Mouse (Mus musculus): ENCODE data around the gene Il22. TPM values are rescaled to one million over a fixed set of nuclear protein-coding genes. Genes with fewer than 3 reads are reported as not detected.
A peak's percentile ranks its signal among the peaks of the same experiment; 100 is the strongest.
"Not testable (repeated sequence)": the region's sequence is repeated elsewhere in the genome, so short reads cannot be mapped to it uniquely, and the experiment has no call there.

Il22 gene
- polyA plus RNA-seq, 1 experiment from 2014 or later, result not detected

GRCm38 (mm10) chr10:118178735-118179151, 26.0 kb upstream of the Il22 start:
- no peaks in the 10 kb centered on the region for H3K9me3 ChIP-seq (ENCODE audit: low read length)
- TF ChIP-seq EP300 (IDR thresholded peaks at IDR 0.05), result no peak
- TF ChIP-seq CTCF (IDR thresholded peaks at IDR 0.05), result no peak
- WGBS, result 69% methylated on average over 10 of the region's 10 CpGs
- no peaks in the 10 kb centered on the region for H3K4me1 ChIP-seq (ENCODE audit: insufficient read depth, low read depth, low read length)
- H3K9ac ChIP-seq (replicated peaks; ENCODE audit: low read depth), result no peak overlapping the region
- H3K4me3 ChIP-seq (ENCODE audit: low read depth, low read length), result no peak overlapping the region
- H3K36me3 ChIP-seq (ENCODE audit: insufficient read depth, low read length), result no peaks in the 10 kb centered on the region
- DNase-seq (ENCODE audit: low spot score) (no peak), ATAC-seq (no peak)
- H3K4me2 ChIP-seq (replicated peaks; ENCODE audit: low read depth, low read length), result no peak overlapping the region
- H3K27me3 ChIP-seq (replicated peaks; ENCODE audit: insufficient read depth, low read length), result no peaks in the 10 kb centered on the region
- H3K27ac ChIP-seq (ENCODE audit: low read length), result no peak overlapping the region

DNA sequence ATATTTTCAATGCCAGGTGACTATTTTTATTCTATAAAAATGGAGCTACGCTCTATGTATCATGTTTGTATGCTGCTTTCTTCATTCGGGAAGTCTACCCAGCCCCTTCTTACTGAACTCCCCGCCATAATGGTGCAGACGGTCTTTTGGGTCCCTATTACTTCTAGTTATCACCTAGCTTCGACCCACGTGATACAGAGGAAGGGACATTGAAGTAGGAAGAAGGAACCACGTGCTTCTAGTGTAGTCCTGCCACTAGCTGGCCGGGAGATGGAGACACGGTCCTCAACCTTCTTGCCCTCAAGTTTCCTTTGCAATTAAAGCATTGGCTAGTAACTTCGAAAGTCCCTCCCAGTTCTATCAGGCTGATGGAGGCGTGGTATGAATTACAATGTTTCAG, 25.5 kb upstream of the Il22 start:
- H3K27ac ChIP-seq (ENCODE audit: low read length), result no peak overlapping the region
- H3K27me3 ChIP-seq (replicated peaks; ENCODE audit: insufficient read depth, low read length), result no peaks in the 10 kb centered on the region
- no peak overlapping the region for H3K4me3 ChIP-seq (ENCODE audit: low read depth, low read length)
- TF ChIP-seq EP300 (IDR thresholded peaks at IDR 0.05) (no peak), CTCF (IDR thresholded peaks at IDR 0.05) (no peak)
- H3K36me3 ChIP-seq (ENCODE audit: insufficient read depth, low read length), result no peaks in the 10 kb centered on the region
- H3K4me1 ChIP-seq (ENCODE audit: insufficient read depth, low read depth, low read length), result no peaks in the 10 kb centered on the region
- DNase-seq (ENCODE audit: low spot score) (no peak), ATAC-seq (no peak)
- H3K9ac ChIP-seq (replicated peaks; ENCODE audit: low read depth), result no peak overlapping the region
- WGBS, result 87% methylated on average over 11 of the region's 11 CpGs
- no peaks in the 10 kb centered on the region for H3K9me3 ChIP-seq (ENCODE audit: low read length)
- H3K4me2 ChIP-seq (replicated peaks; ENCODE audit: low read depth, low read length), result no peak overlapping the region

DNA sequence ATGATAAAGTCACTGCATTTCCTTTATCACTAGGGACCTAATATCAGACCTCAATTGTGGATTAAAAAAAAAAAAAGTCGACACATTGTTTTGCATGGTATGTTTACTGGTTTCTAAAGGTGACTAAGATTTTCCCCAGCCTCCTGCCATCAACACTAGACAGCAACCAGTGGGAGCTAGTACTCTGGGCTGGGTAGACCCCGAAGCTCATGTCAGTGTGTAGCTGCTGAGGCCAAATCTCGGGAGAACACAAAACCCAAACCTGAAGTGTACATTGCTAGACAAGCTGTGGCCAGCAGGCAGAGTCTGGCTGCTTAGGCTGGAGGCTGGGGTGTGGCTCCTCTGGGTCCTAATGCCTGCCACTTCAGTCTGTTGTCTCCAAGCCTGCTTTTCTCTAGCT, 9.6 kb upstream of the Il22 start:
- 22% methylated on average over 3 of the region's 3 CpGs for WGBS
- peak; percentile 32; the same call in 1 of the 2 replicates for ATAC-seq
- not testable (repeated sequence) for H3K9ac ChIP-seq (replicated peaks; ENCODE audit: low read depth)

DNA sequence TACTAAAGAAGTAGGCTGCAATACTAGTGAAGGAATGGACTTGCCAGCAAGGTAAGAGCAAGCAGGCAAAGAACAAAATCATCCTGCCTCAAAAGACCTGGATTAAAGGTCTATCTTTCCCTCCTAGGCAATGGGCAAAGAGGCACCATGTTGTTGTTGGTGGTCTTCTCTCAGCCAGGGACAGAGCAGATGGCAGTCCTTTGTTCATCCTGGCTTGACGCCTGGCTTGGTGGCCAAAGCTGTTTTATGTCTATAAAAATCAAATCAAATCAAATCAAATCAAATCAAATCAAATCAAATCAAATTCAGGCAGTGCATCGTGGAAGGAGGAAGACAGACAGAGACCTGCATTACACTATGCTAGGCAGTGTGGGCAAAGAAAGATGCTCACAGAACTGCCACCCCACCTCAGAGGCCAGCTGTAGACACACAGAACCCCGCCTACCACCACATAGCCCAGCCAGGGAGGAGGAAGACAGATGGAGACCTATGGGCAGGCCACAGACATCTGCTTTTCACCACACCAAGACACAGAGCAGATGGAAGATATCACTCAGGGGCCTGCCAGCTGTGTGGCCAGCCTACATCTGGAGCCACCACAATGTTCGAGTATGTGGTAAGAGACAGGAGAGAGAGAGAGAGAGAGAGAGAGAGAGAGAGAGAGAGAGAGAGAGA, 11.1 kb downstream of the Il22 start:
- H3K4me1 ChIP-seq (ENCODE audit: insufficient read depth, low read depth, low read length); H3K27me3 ChIP-seq (replicated peaks; ENCODE audit: insufficient read depth, low read length); DNase-seq (ENCODE audit: low spot score); H3K36me3 ChIP-seq (ENCODE audit: insufficient read depth, low read length); H3K4me2 ChIP-seq (replicated peaks; ENCODE audit: low read depth, low read length); H3K9ac ChIP-seq (replicated peaks; ENCODE audit: low read depth); H3K27ac ChIP-seq (ENCODE audit: low read length); ATAC-seq; H3K4me3 ChIP-seq (ENCODE audit: low read depth, low read length); H3K9me3 ChIP-seq (ENCODE audit: low read length): not testable (repeated sequence)
- 78% methylated on average over 2 of the region's 4 CpGs for WGBS

More for the DNA sequence above, 9.6 kb upstream of the Il22 start:
- not testable (repeated sequence) for H3K9me3 ChIP-seq (ENCODE audit: low read length); H3K4me3 ChIP-seq (ENCODE audit: low read depth, low read length); H3K4me1 ChIP-seq (ENCODE audit: insufficient read depth, low read depth, low read length); H3K4me2 ChIP-seq (replicated peaks; ENCODE audit: low read depth, low read length); H3K36me3 ChIP-seq (ENCODE audit: insufficient read depth, low read length); H3K27me3 ChIP-seq (replicated peaks; ENCODE audit: insufficient read depth, low read length); H3K27ac ChIP-seq (ENCODE audit: low read length)
- DNase-seq (ENCODE audit: low spot score), result peak; percentile 6

DNA sequence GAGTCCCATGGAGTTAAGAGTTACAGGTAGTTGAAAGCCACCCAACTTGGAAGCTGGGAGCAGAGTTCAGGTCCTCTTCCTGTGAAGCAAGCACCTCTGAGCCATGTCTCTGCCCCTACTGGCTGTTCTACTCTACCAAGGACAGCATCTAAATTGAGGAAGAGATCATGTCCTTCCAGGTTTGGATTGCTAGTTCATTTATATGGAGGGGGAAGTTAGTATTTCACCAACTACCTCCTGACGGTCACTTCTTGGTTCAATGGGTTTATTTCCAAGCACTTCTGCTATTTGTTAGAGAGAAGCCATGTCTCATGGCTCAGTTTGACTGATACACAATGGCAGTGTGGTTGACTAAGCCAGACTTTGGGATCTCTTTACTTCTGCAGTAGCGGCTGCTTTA, 22.9 kb downstream of the Il22 start:
- not testable (repeated sequence) for H3K4me1 ChIP-seq (ENCODE audit: insufficient read depth, low read depth, low read length); ATAC-seq; H3K4me3 ChIP-seq (ENCODE audit: low read depth, low read length); H3K36me3 ChIP-seq (ENCODE audit: insufficient read depth, low read length); H3K27me3 ChIP-seq (replicated peaks; ENCODE audit: insufficient read depth, low read length); H3K27ac ChIP-seq (ENCODE audit: low read length); H3K4me2 ChIP-seq (replicated peaks; ENCODE audit: low read depth, low read length); DNase-seq (ENCODE audit: low spot score); H3K9ac ChIP-seq (replicated peaks; ENCODE audit: low read depth); H3K9me3 ChIP-seq (ENCODE audit: low read length)
- no CpG with 5 or more reads among the region's 2 CpGs for WGBS

DNA sequence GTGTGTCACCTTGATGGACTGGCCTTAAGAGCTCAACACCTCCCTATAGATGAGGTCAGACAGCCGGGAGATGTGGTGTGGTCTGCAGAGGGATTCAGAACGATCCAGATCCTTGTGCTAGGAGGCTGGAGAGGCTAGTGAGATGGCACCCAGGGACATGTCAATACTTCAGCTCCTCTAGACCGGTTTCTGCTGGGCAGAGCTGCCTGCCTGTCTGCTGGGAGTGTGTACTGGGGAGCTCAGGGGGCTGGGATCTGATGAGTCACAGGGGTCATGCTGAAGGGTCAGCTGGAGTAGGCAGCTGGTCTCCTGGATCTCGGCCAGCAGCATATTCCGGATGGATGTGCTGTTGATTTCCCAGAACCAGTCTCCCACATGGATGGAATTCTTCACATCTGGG, 27.9 kb downstream of the Il22 start:
- ATAC-seq, result peak; percentile 40; the same call in 1 of the 2 replicates
- not testable (repeated sequence) for DNase-seq (ENCODE audit: low spot score); H3K4me1 ChIP-seq (ENCODE audit: insufficient read depth, low read depth, low read length); H3K27me3 ChIP-seq (replicated peaks; ENCODE audit: insufficient read depth, low read length); H3K9ac ChIP-seq (replicated peaks; ENCODE audit: low read depth); H3K27ac ChIP-seq (ENCODE audit: low read length); H3K4me2 ChIP-seq (replicated peaks; ENCODE audit: low read depth, low read length); H3K4me3 ChIP-seq (ENCODE audit: low read depth, low read length); H3K9me3 ChIP-seq (ENCODE audit: low read length); H3K36me3 ChIP-seq (ENCODE audit: insufficient read depth, low read length)
- no CpG with 5 or more reads among the region's 5 CpGs for WGBS

DNA sequence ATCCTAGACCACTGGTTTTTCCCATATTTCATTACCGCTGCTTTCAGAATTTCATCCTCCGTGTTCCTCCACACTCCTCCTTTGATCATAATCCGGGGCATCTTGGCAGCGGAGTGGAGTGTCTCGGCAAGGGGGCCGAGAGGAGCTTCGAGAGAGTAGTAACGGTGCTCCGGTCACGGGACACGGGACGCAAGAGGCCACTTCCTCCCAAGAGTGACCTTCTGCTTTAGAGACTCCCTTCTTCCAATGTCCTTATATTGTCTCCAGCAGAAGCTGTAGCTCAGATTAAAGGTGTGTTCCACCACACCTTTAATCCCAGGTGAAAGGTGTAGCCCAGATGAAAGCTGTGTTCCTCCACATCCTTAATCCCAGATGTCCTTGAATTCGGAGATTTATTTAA, 35.9 kb downstream of the Il22 start, which contains the start of gene Gm32717:
TSS of gene Gm32717 (minus strand) at position 101 of the 400 bp plus-strand sequence.
- H3K4me2 ChIP-seq (replicated peaks; ENCODE audit: low read depth, low read length); H3K9me3 ChIP-seq (ENCODE audit: low read length); H3K9ac ChIP-seq (replicated peaks; ENCODE audit: low read depth); ATAC-seq; DNase-seq (ENCODE audit: low spot score); H3K4me1 ChIP-seq (ENCODE audit: insufficient read depth, low read depth, low read length); H3K27ac ChIP-seq (ENCODE audit: low read length); H3K36me3 ChIP-seq (ENCODE audit: insufficient read depth, low read length); H3K4me3 ChIP-seq (ENCODE audit: low read depth, low read length); H3K27me3 ChIP-seq (replicated peaks; ENCODE audit: insufficient read depth, low read length): not testable (repeated sequence)
- WGBS, result no CpG with 5 or more reads among the region's 13 CpGs

GRCm38 (mm10) chr10:118249006-118249595, 44.4 kb downstream of the Il22 start:
- not testable (repeated sequence) for DNase-seq (ENCODE audit: low spot score); H3K9me3 ChIP-seq (ENCODE audit: low read length); H3K9ac ChIP-seq (replicated peaks; ENCODE audit: low read depth); H3K4me1 ChIP-seq (ENCODE audit: insufficient read depth, low read depth, low read length); ATAC-seq; H3K4me3 ChIP-seq (ENCODE audit: low read depth, low read length); H3K27me3 ChIP-seq (replicated peaks; ENCODE audit: insufficient read depth, low read length); H3K4me2 ChIP-seq (replicated peaks; ENCODE audit: low read depth, low read length); H3K27ac ChIP-seq (ENCODE audit: low read length); H3K36me3 ChIP-seq (ENCODE audit: insufficient read depth, low read length)
- 66% methylated on average over 11 of the region's 11 CpGs for WGBS
